Mouse (Mus musculus) thymus, adult 2 months (tissue): ENCODE measurements around the gene Farp1.

Experiments
- CTCF ChIP-seq: fragments of 200-500 bp; IDR thresholded peaks from 2 replicates; pipeline ENCODE4 v1.5.1; 2012; ENCODE audit warnings: mild to moderate bottlenecking, control low read depth, low read length, moderate library complexity, borderline replicate concordance; ENCODE audit not compliant: control insufficient read depth, poor library complexity, insufficient read depth; ENCODE audit errors: extremely low read depth
- POLR2A ChIP-seq: fragments of 200-500 bp; IDR thresholded peaks from 2 replicates; pipeline ENCODE4 v1.6.1; 2012; ENCODE audit warnings: mild to moderate bottlenecking, low read length, control low read depth, moderate library complexity; ENCODE audit not compliant: control insufficient read depth, poor library complexity, insufficient read depth; ENCODE audit errors: extremely low read depth

- TF ChIP-seq POLR2A = no peak
- no peak for TF ChIP-seq CTCF
These were observed 110.3 kb downstream of the Farp1 start for GRCm38 (mm10) chr14:121145291-121145690.
